Mouse (Mus musculus): Measurements from ENCODE around the gene Dapk1.

DNA sequence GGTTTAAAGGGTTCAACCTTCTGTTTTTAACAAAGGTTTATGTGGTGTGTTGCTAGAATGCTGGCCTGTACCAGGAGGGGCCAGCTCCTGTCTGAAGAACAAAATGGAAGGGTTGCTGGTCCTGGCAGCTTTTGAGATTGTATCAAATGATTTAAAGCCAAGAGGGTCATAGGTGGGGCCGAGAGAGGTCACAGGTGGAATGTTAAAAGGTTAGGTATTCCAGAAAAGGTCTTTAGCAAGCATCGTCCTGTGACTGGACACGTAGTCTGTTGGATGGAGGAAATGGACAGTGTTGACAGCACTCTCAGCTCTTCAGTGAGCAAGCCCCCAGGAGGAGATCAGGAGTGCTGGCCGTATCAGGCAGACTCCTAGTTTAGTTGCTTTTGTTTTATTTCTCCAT lies 73.7 kb downstream of the Dapk1 start:
- TF ChIP-seq TAL1 (IDR thresholded peaks at IDR 0.05; ENCODE audit: low read length) (no peak), GATA1 (IDR thresholded peaks at IDR 0.05; ENCODE audit: low read length) (no peak)

All from erythroblast, embryonic 14.5 days (primary cell).